Mouse (Mus musculus): ENCODE data around the gene Cntn1. TPM values are rescaled to one million over a fixed set of nuclear protein-coding genes. Genes with fewer than 3 reads are reported as not detected.

The Cntn1 gene
- polyA plus RNA-seq, 1 experiment: 2.1 TPM

- no peak for TF ChIP-seq POLR2A (IDR thresholded peaks at IDR 0.05; ENCODE audit: low read depth, low read length)
- TF ChIP-seq CTCF (conservative IDR thresholded peaks at IDR 0.05; ENCODE audit: insufficient read depth, insufficient read length, low read depth, low read length): peak; percentile 23; the same call in 1 of the 2 replicates
- Histone ChIP-seq H3K27me3 (replicated peaks; ENCODE audit: control insufficient read depth, insufficient read depth, low read length) (no peaks in the 10 kb centered on the region), H3K4me3 (ENCODE audit: insufficient read depth, low read depth, low read length) (no peak overlapping the region), H3K4me1 (ENCODE audit: control insufficient read depth, insufficient read depth, low read length) (no peaks in the 10 kb centered on the region), H3K27ac (ENCODE audit: insufficient read depth, low read depth, low read length) (no peak overlapping the region), H3K36me3 (ENCODE audit: control insufficient read depth, insufficient read depth, low read length) (no peaks in the 10 kb centered on the region)
- WGBS: 23% methylated on average over 7 of the region's 7 CpGs
- DNase-seq: peak; percentile 51
Measured at GRCm38 (mm10) chr15:92264980-92265707, 214.2 kb downstream of the Cntn1 start.

DNA sequence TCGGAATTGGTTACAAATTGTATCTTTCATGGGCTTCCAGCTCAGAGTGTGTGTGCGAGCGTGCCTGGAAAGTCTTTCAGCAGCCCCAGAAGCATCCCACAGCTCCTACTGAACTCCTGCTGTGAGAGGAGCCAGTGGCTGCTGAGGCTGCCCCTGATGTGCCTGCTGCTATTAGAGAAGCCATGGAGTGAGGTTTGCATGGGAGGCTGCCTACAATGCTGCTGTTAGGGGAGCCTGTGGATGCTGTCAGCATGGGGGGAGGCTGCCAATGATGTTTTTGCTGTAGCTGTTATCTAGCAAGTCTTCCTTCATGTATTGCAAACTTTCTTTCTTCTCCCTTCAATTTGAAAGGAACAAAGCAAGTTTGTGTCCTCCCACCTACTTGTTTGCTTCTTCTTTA lies 217.4 kb downstream of the Cntn1 start:
- 73% methylated on average over 3 of the region's 3 CpGs for WGBS
- Histone ChIP-seq H3K4me1 (ENCODE audit: control insufficient read depth, insufficient read depth, low read length) (no peaks in the 10 kb centered on the region), H3K4me3 (ENCODE audit: insufficient read depth, low read depth, low read length) (no peak overlapping the region), H3K27ac (ENCODE audit: insufficient read depth, low read depth, low read length) (no peak overlapping the region), H3K36me3 (ENCODE audit: control insufficient read depth, insufficient read depth, low read length) (no peaks in the 10 kb centered on the region), H3K27me3 (replicated peaks; ENCODE audit: control insufficient read depth, insufficient read depth, low read length) (no peaks in the 10 kb centered on the region)
- TF ChIP-seq POLR2A (IDR thresholded peaks at IDR 0.05; ENCODE audit: low read depth, low read length) (no peak), CTCF (conservative IDR thresholded peaks at IDR 0.05; ENCODE audit: insufficient read depth, insufficient read length, low read depth, low read length) (no peak)
- no peak for DNase-seq

DNA sequence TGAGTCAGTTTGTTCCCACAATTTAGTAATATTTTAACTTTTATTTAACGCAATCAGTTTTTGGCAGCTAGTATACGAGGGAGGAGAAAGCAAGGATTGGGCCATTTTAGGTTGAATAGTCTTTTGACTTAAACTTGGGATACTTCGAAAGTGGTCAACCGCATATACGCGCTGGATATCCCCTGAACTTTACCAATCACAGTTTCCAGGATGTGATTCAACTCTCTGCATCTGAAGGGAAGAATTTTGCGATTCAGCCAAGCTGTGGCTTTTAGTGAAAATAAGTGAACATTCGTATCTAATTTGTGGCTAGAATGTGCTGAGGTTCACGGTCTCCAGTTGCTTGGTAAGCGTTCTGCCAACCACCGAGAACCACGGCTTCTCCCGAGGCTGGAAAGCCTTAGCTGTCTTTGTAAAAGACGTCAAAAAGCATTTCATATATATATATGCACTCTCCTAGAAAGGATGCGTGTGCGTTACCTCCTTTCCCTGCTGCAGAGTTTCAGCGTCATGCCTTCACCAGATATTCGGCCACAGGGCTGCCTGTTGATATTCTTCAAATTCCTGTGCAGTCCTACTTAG lies 217.9 kb downstream of the Cntn1 start:
- no peaks in the 10 kb centered on the region for H3K36me3 ChIP-seq (ENCODE audit: control insufficient read depth, insufficient read depth, low read length)
- no peak overlapping the region for H3K4me3 ChIP-seq (ENCODE audit: insufficient read depth, low read depth, low read length)
- no peak for TF ChIP-seq CTCF (conservative IDR thresholded peaks at IDR 0.05; ENCODE audit: insufficient read depth, insufficient read length, low read depth, low read length)
- no peak for TF ChIP-seq POLR2A (IDR thresholded peaks at IDR 0.05; ENCODE audit: low read depth, low read length)
- no peak for DNase-seq
- H3K27me3 ChIP-seq (replicated peaks; ENCODE audit: control insufficient read depth, insufficient read depth, low read length): no peaks in the 10 kb centered on the region
- no peak overlapping the region for H3K27ac ChIP-seq (ENCODE audit: insufficient read depth, low read depth, low read length)
- H3K4me1 ChIP-seq (ENCODE audit: control insufficient read depth, insufficient read depth, low read length): no peaks in the 10 kb centered on the region
- 81% methylated on average over 18 of the region's 18 CpGs for WGBS

- 53% methylated on average over 6 of the region's 6 CpGs for WGBS
- no peaks in the 10 kb centered on the region for H3K36me3 ChIP-seq (ENCODE audit: control insufficient read depth, insufficient read depth, low read length)
- no peak overlapping the region for H3K27ac ChIP-seq (ENCODE audit: insufficient read depth, low read depth, low read length)
- no peaks in the 10 kb centered on the region for H3K4me1 ChIP-seq (ENCODE audit: control insufficient read depth, insufficient read depth, low read length)
- no peak overlapping the region for H3K4me3 ChIP-seq (ENCODE audit: insufficient read depth, low read depth, low read length)
- DNase-seq: no peak
- no peaks in the 10 kb centered on the region for H3K27me3 ChIP-seq (replicated peaks; ENCODE audit: control insufficient read depth, insufficient read depth, low read length)
- TF ChIP-seq POLR2A (IDR thresholded peaks at IDR 0.05; ENCODE audit: low read depth, low read length) (no peak), CTCF (conservative IDR thresholded peaks at IDR 0.05; ENCODE audit: insufficient read depth, insufficient read length, low read depth, low read length) (no peak)
Measured at GRCm38 (mm10) chr15:92271801-92272365, 220.9 kb downstream of the Cntn1 start.

GRCm38 (mm10) chr15:92276826-92277225 lies 225.9 kb downstream of the Cntn1 start:
- WGBS: 20% methylated on average over 4 of the region's 4 CpGs
- no peaks in the 10 kb centered on the region for H3K4me1 ChIP-seq (ENCODE audit: control insufficient read depth, insufficient read depth, low read length)
- no peak overlapping the region for H3K4me3 ChIP-seq (ENCODE audit: insufficient read depth, low read depth, low read length)
- no peak for DNase-seq
- H3K36me3 ChIP-seq (ENCODE audit: control insufficient read depth, insufficient read depth, low read length): no peaks in the 10 kb centered on the region
- H3K27me3 ChIP-seq (replicated peaks; ENCODE audit: control insufficient read depth, insufficient read depth, low read length): no peaks in the 10 kb centered on the region
- TF ChIP-seq CTCF (conservative IDR thresholded peaks at IDR 0.05; ENCODE audit: insufficient read depth, insufficient read length, low read depth, low read length): no peak
- TF ChIP-seq POLR2A (IDR thresholded peaks at IDR 0.05; ENCODE audit: low read depth, low read length): no peak
- no peak overlapping the region for H3K27ac ChIP-seq (ENCODE audit: insufficient read depth, low read depth, low read length)

DNA sequence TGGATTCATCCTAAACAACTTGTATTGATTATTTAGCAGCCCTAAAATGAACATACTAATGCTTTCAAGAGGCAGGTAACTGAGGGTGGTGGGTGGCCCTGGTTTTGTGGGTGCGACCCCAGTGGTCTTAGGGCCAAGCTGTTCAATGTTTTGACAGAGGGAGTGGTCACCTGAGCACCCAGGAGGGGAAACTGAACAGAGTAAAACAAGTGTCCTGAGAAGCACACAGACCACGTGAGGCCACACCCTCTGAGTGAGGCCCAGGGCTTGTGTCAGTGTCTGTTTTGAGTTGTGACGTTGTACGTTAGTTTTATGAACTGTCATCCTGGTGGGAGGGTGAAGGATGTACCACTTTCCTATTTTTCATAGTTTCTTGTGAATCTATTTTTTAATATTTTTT lies 227.0 kb downstream of the Cntn1 start:
- Histone ChIP-seq H3K4me1 (ENCODE audit: control insufficient read depth, insufficient read depth, low read length) (no peaks in the 10 kb centered on the region), H3K27ac (ENCODE audit: insufficient read depth, low read depth, low read length) (no peak overlapping the region), H3K4me3 (ENCODE audit: insufficient read depth, low read depth, low read length) (no peak overlapping the region), H3K27me3 (replicated peaks; ENCODE audit: control insufficient read depth, insufficient read depth, low read length) (no peaks in the 10 kb centered on the region), H3K36me3 (ENCODE audit: control insufficient read depth, insufficient read depth, low read length) (no peaks in the 10 kb centered on the region)
- TF ChIP-seq CTCF (conservative IDR thresholded peaks at IDR 0.05; ENCODE audit: insufficient read depth, insufficient read length, low read depth, low read length) (no peak), POLR2A (IDR thresholded peaks at IDR 0.05; ENCODE audit: low read depth, low read length) (no peak)
- no peak for DNase-seq
- WGBS: 81% methylated on average over 4 of the region's 4 CpGs

DNA sequence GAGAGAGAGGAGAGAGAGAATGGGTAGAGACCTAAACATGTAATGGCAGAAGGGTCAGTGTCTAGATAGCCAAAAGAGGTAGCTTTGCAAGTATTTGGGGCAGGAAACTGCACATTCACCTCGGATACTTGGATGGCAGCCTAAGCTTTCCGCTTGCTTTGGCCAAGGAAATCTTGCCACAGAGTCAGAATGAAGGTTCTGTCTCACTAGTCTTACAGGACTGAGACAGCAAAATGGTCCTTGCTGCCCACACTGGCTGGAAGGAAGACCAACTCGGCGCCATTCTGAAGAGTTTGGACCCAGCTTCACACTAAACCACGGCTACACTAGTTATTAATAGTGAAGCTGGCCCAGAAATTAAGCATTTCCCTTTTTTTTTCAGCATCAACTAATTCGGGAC lies 230.0 kb downstream of the Cntn1 start:
- no peak for DNase-seq
- H3K4me3 ChIP-seq (ENCODE audit: insufficient read depth, low read depth, low read length): no peak overlapping the region
- no peak overlapping the region for H3K27ac ChIP-seq (ENCODE audit: insufficient read depth, low read depth, low read length)
- no peaks in the 10 kb centered on the region for H3K36me3 ChIP-seq (ENCODE audit: control insufficient read depth, insufficient read depth, low read length)
- TF ChIP-seq POLR2A (IDR thresholded peaks at IDR 0.05; ENCODE audit: low read depth, low read length) (no peak), CTCF (conservative IDR thresholded peaks at IDR 0.05; ENCODE audit: insufficient read depth, insufficient read length, low read depth, low read length) (no peak)
- 75% methylated on average over 6 of the region's 6 CpGs for WGBS
- H3K4me1 ChIP-seq (ENCODE audit: control insufficient read depth, insufficient read depth, low read length): no peaks in the 10 kb centered on the region
- H3K27me3 ChIP-seq (replicated peaks; ENCODE audit: control insufficient read depth, insufficient read depth, low read length): no peaks in the 10 kb centered on the region

Data from kidney, adult 2 months (tissue).